Comparison of ENCODE assay signal across 29 mouse cellular contexts in genomic region chr19:16271002-16271401, GRCm38 (mm10).
DNase-seq lines count a peak whose midpoint lies in the region; ATAC-seq lines count a peak whose summit lies in the region.
"Had no signal": no experiment of that assay in that cellular context is flagged by ENCODE, and none has a peak within 500 bp of the region (broad histone marks: within the 10 kb centered on the region; RNA-seq: fewer than 3 reads in every experiment).

No protein-coding gene starts in this region.

- H3K4me2 ChIP-seq in intestine, embryonic 15.5 days (replicated peaks): no peak overlapping the region
- no peak overlapping the region for H3K4me2 ChIP-seq in intestine, embryonic 16.5 days (ENCODE audit: low read depth, low read length)
- H3K4me2 ChIP-seq: forebrain, embryonic 15.5 days; heart, embryonic 13.5 days; hindbrain, embryonic 12.5 days; kidney, embryonic 15.5 days; liver, embryonic 12.5 days had no signal

- no peaks in the 10 kb centered on the region for H3K27me3 ChIP-seq in intestine, embryonic 15.5 days (replicated peaks)
- no peaks in the 10 kb centered on the region for H3K27me3 ChIP-seq in intestine, embryonic 16.5 days (replicated peaks; ENCODE audit: control insufficient read depth, insufficient read depth, low read length)
- H3K27me3 ChIP-seq: forebrain, embryonic 15.5 days; heart, embryonic 13.5 days; hindbrain, embryonic 12.5 days; kidney, embryonic 15.5 days; liver, embryonic 12.5 days had no signal

- peak; percentile 51 for DNase-seq in cerebellum, postnatal 14 days
- no peak for DNase-seq in cerebellum, adult 9-11 months
- peak; percentile 61 for DNase-seq in 3T3-L1 (ENCODE audit: low read depth, low spot score)
- DNase-seq in gastrocnemius, postnatal 25 days: no peak
- DNase-seq: adrenal gland, adult 2 months; adrenal gland, postnatal 36 days; gastrocnemius, adult 2 months; heart, postnatal 10 days; kidney, adult 18-20 months; kidney, postnatal 25 days; liver, postnatal 0 days; spleen, adult 18-20 months; thymus, postnatal 14 days had no signal

- H3K4me1 ChIP-seq in intestine, embryonic 15.5 days (replicated peaks): 0 out of 2 replicates have a peak, but pooled peaks cover 7% of the 10 kb centered on the region
- H3K4me1 ChIP-seq in intestine, embryonic 16.5 days (ENCODE audit: control insufficient read depth, insufficient read depth, low read length): peaks cover 9% of the 10 kb centered on the region; the same call in 1 of the 2 replicates
- H3K4me1 ChIP-seq: hindbrain, embryonic 12.5 days; liver, embryonic 12.5 days had no signal

- H3K9ac ChIP-seq in intestine, embryonic 15.5 days: no peak overlapping the region
- no peak overlapping the region for H3K9ac ChIP-seq in intestine, embryonic 16.5 days (ENCODE audit: low read depth, low read length)
- H3K9ac ChIP-seq: forebrain, embryonic 15.5 days; heart, embryonic 13.5 days; hindbrain, embryonic 12.5 days; kidney, embryonic 15.5 days; liver, embryonic 12.5 days; liver, postnatal 0 days had no signal

- 85% methylated on average over 1 of the region's 1 CpGs for WGBS in intestine, embryonic 15.5 days
- 75% methylated on average over 1 of the region's 1 CpGs for WGBS in intestine, embryonic 16.5 days

- H3K4me3 ChIP-seq in intestine, embryonic 15.5 days (replicated peaks): no peak overlapping the region
- H3K4me3 ChIP-seq in intestine, embryonic 16.5 days (ENCODE audit: low read length): no peak overlapping the region
- H3K4me3 ChIP-seq: forebrain, embryonic 15.5 days; gastrocnemius, adult 2 months; heart, embryonic 13.5 days; hindbrain, embryonic 12.5 days; kidney, embryonic 15.5 days; left cerebral cortex, adult 2 months; liver, embryonic 12.5 days; midbrain, embryonic 10.5 days; myocyte had no signal

- ATAC-seq in intestine, embryonic 15.5 days: 0 out of 2 replicates have a peak, but pooled peaks have one; percentile 12
- no peak for ATAC-seq in intestine, embryonic 16.5 days
- 0 out of 2 replicates have a peak, but pooled peaks have one; percentile 10 for ATAC-seq in common myeloid progenitor, adult 5-6 weeks (replicated peaks; ENCODE audit: low read depth, poor library complexity, severe bottlenecking)
- no peak for ATAC-seq in megakaryocyte, adult 5-6 weeks (ENCODE audit: poor library complexity, severe bottlenecking)
- ATAC-seq: activated CD4-positive, CD25-positive, alpha-beta regulatory T cell, adult 4 months; CD4-positive, CD25-positive, alpha-beta regulatory T cell, adult 4 months; forebrain, embryonic 15.5 days; liver, embryonic 12.5 days; liver, postnatal 0 days; lung, postnatal 0 days had no signal

- H3K27ac ChIP-seq in intestine, embryonic 15.5 days: no peak overlapping the region
- no peak overlapping the region for H3K27ac ChIP-seq in intestine, embryonic 16.5 days (ENCODE audit: low read length)
- H3K27ac ChIP-seq: forebrain, embryonic 15.5 days; gastrocnemius, adult 2 months; heart, embryonic 13.5 days; hindbrain, embryonic 12.5 days; kidney, embryonic 15.5 days; left cerebral cortex, adult 2 months; liver, embryonic 12.5 days; macrophage; midbrain, embryonic 10.5 days had no signal

- no peaks in the 10 kb centered on the region for H3K9me3 ChIP-seq in intestine, embryonic 15.5 days
- no peaks in the 10 kb centered on the region for H3K9me3 ChIP-seq in intestine, embryonic 16.5 days (ENCODE audit: control insufficient read depth, low read length)
- H3K9me3 ChIP-seq: forebrain, embryonic 15.5 days; heart, embryonic 13.5 days; hindbrain, embryonic 12.5 days; kidney, embryonic 15.5 days; liver, embryonic 12.5 days; midbrain, embryonic 10.5 days had no signal

- H3K36me3 ChIP-seq in intestine, embryonic 15.5 days: no peaks in the 10 kb centered on the region
- H3K36me3 ChIP-seq in intestine, embryonic 16.5 days (ENCODE audit: control insufficient read depth, insufficient read depth, low read length): no peaks in the 10 kb centered on the region
- H3K36me3 ChIP-seq: forebrain, embryonic 15.5 days; heart, embryonic 13.5 days; hindbrain, embryonic 12.5 days; kidney, embryonic 15.5 days; liver, embryonic 12.5 days; midbrain, embryonic 10.5 days had no signal

Comparison
In these comparisons a context has a peak if more than half of its experiments do, and no peak if none do; other contexts are left out.
1. DNase-seq: peak in cerebellum, postnatal 14 days (2 of 2) and 3T3-L1 (single experiment); none in cerebellum, adult 9-11 months (single experiment) and gastrocnemius, postnatal 25 days (single experiment).
2. ATAC-seq: peak in intestine, embryonic 15.5 days (single experiment) and common myeloid progenitor, adult 5-6 weeks (single experiment); none in intestine, embryonic 16.5 days (single experiment) and megakaryocyte, adult 5-6 weeks (single experiment).